Mouse (Mus musculus): ENCODE measurements at regions not wholly inside any gene's neighbourhood (a gene's known extent, or its start where the extent isn't known, plus 50 kb on each side); places are given as distances from the start of the nearest gene placed in this dataset.

GRCm38 (mm10) chr13:85352061-85352460, 63.1 kb upstream of the Rasa1 start:
- no peak for TF ChIP-seq CTCF (IDR thresholded peaks at IDR 0.05; ENCODE audit: low read depth)
- TF ChIP-seq EP300 (IDR thresholded peaks at IDR 0.05; ENCODE audit: low read depth): no peak

Data from liver, embryonic 14.5 days (tissue).